Mouse (Mus musculus): ENCODE data around the gene Cast. TPM values are rescaled to one million over a fixed set of nuclear protein-coding genes. Genes with fewer than 3 reads are reported as not detected.
A peak's percentile ranks its signal among the peaks of the same experiment; 100 is the strongest.

The Cast gene
- polyA plus RNA-seq (2015; fragmentation: Nextera tagmentation; extraction: Ambion mirVana) = 43.4 and 47.4 TPM in 2 replicates

- peak; percentile 63 for DNase-seq (ENCODE audit: low spot score)
Observed at GRCm38 (mm10) chr13:74808152-74808929, at the start of gene Cast. Cast (minus strand) TSS chr13:74808810.

GRCm38 (mm10) chr13:74854338-74855047 is 45.9 kb upstream of the Cast start:
- DNase-seq (ENCODE audit: low spot score) = peak; percentile 85

GRCm38 (mm10) chr13:74850823-74851222 is 42.2 kb upstream of the Cast start:
- DNase-seq (ENCODE audit: low spot score) = no peak

GRCm38 (mm10) chr13:74845886-74846285 is 37.3 kb upstream of the Cast start:
- DNase-seq (ENCODE audit: low spot score) = peak; percentile 58

GRCm38 (mm10) chr13:74834543-74834942 is 25.9 kb upstream of the Cast start:
- DNase-seq (ENCODE audit: low spot score) = no peak

GRCm38 (mm10) chr13:74822095-74822494 is 13.5 kb upstream of the Cast start:
- DNase-seq (ENCODE audit: low spot score) = no peak

- DNase-seq (ENCODE audit: low spot score) = no peak
Observed at GRCm38 (mm10) chr13:74815753-74816152, 7.1 kb upstream of the Cast start.

- peak; percentile 85 for DNase-seq (ENCODE audit: low spot score)
Observed at GRCm38 (mm10) chr13:74807446-74808151, 1.0 kb downstream of the Cast start.

- peak; percentile 7 for DNase-seq (ENCODE audit: low spot score)
Observed at GRCm38 (mm10) chr13:74806934-74807333, 1.7 kb downstream of the Cast start.

- no peak for DNase-seq (ENCODE audit: low spot score)
Observed at GRCm38 (mm10) chr13:74794435-74794834, 14.2 kb downstream of the Cast start.

GRCm38 (mm10) chr13:74787681-74788080 is 20.9 kb downstream of the Cast start:
- no peak for DNase-seq (ENCODE audit: low spot score)

- no peak for DNase-seq (ENCODE audit: low spot score)
Observed at GRCm38 (mm10) chr13:74772151-74772550, 36.5 kb downstream of the Cast start.

- DNase-seq (ENCODE audit: low spot score) = peak; percentile 93
Observed at GRCm38 (mm10) chr13:74770480-74770879, 38.1 kb downstream of the Cast start.

GRCm38 (mm10) chr13:74769871-74770270 is 38.7 kb downstream of the Cast start:
- no peak for DNase-seq (ENCODE audit: low spot score)

GRCm38 (mm10) chr13:74767186-74767585 is 41.4 kb downstream of the Cast start:
- DNase-seq (ENCODE audit: low spot score) = no peak

GRCm38 (mm10) chr13:74762741-74763140 is 45.9 kb downstream of the Cast start:
- no peak for DNase-seq (ENCODE audit: low spot score)

GRCm38 (mm10) chr13:74759152-74759551 is 49.5 kb downstream of the Cast start:
- no peak for DNase-seq (ENCODE audit: low spot score)

- DNase-seq (ENCODE audit: low spot score) = no peak
Observed at GRCm38 (mm10) chr13:74743219-74743618, 65.4 kb downstream of the Cast start.

GRCm38 (mm10) chr13:74736396-74736795 is 72.2 kb downstream of the Cast start:
- DNase-seq (ENCODE audit: low spot score) = no peak

- DNase-seq (ENCODE audit: low spot score) = no peak
Observed at GRCm38 (mm10) chr13:74735834-74736233, 72.8 kb downstream of the Cast start.

GRCm38 (mm10) chr13:74733726-74734125 is 74.9 kb downstream of the Cast start:
- DNase-seq (ENCODE audit: low spot score) = no peak

- no peak for DNase-seq (ENCODE audit: low spot score)
Observed at GRCm38 (mm10) chr13:74719002-74719401, 89.6 kb downstream of the Cast start.

Data from thymus, postnatal 0 days (tissue).